Mouse (Mus musculus): ENCODE results near the gene Nr1i2. TPM values are rescaled to one million over a fixed set of nuclear protein-coding genes. Genes with fewer than 3 reads are reported as not detected.

Nr1i2 gene
- total and polyA plus RNA-seq, 3 experiments = not detected

GRCm38 (mm10) chr16:38288851-38289250 lies 5.8 kb downstream of the Nr1i2 start:
- Histone ChIP-seq H3K9ac (ENCODE audit: control insufficient read depth, low read depth, low read length, poor library complexity, severe bottlenecking) (no peak overlapping the region), H3K27ac (ENCODE audit: control insufficient read depth, low read depth, low read length) (no peak overlapping the region), H3K27me3 (ENCODE audit: control insufficient read depth in 1 of 2, insufficient read depth in 2 of 2, low read length in 2 of 2) (peaks cover 2 to 6% of the 10 kb centered on the region in 2 experiments; a peak in 3 of 4 replicates), H3K9me3 (replicated peaks; ENCODE audit: insufficient read depth, low read length) (no peaks in the 10 kb centered on the region), H3K4me3 (ENCODE audit: control insufficient read depth in 1 of 2, insufficient read depth in 1 of 2, low read depth in 2 of 2, low read length in 2 of 2) (no peak overlapping the region), H3K4me1 (ENCODE audit: control insufficient read depth in 1 of 2, insufficient read depth in 2 of 2, low read length in 2 of 2) (no peaks in the 10 kb centered on the region), H3K79me2 (ENCODE audit: control insufficient read depth, insufficient read depth, low read length, poor library complexity) (no peaks in the 10 kb centered on the region), H3K36me3 (ENCODE audit: control insufficient read depth in 1 of 2, insufficient read depth in 2 of 2, low read length in 2 of 2) (no peaks in the 10 kb centered on the region)
- DNase-seq (ENCODE audit: low read depth, low spot score) = no peak
- TF ChIP-seq KAT2A (conservative IDR thresholded peaks at IDR 0.05; ENCODE audit: low read depth, low read length) (no peak), MAFK (IDR thresholded peaks at IDR 0.05; ENCODE audit: borderline replicate concordance, low read depth, low read length) (no peak), USF2 (IDR thresholded peaks at IDR 0.05; ENCODE audit: borderline replicate concordance in 1 of 2, insufficient read depth in 1 of 2, low read depth in 1 of 2, low read length in 2 of 2) (no peak), USF1 (IDR thresholded peaks at IDR 0.05; ENCODE audit: low read depth, low read length) (no peak), ETS1 (IDR thresholded peaks at IDR 0.05; ENCODE audit: low read depth, low read length) (no peak), SIN3A (IDR thresholded peaks at IDR 0.05; ENCODE audit: low read length) (no peak), SMC3 (IDR thresholded peaks at IDR 0.05; ENCODE audit: low read depth, low read length) (no peak), EP300 (IDR thresholded peaks at IDR 0.05; ENCODE audit: low read depth in 1 of 2, low read length in 2 of 2) (no peak), MAX (IDR thresholded peaks at IDR 0.05; ENCODE audit: low read length) (no peak)

GRCm38 (mm10) chr16:38287762-38288161 lies 6.9 kb downstream of the Nr1i2 start:
- Histone ChIP-seq H3K4me3 (ENCODE audit: control insufficient read depth in 1 of 2, insufficient read depth in 1 of 2, low read depth in 2 of 2, low read length in 2 of 2) (no peak overlapping the region), H3K36me3 (ENCODE audit: control insufficient read depth in 1 of 2, insufficient read depth in 2 of 2, low read length in 2 of 2) (no peaks in the 10 kb centered on the region), H3K9me3 (replicated peaks; ENCODE audit: insufficient read depth, low read length) (no peaks in the 10 kb centered on the region), H3K79me2 (ENCODE audit: control insufficient read depth, insufficient read depth, low read length, poor library complexity) (no peaks in the 10 kb centered on the region), H3K27me3 (ENCODE audit: control insufficient read depth in 1 of 2, insufficient read depth in 2 of 2, low read length in 2 of 2) (peaks cover 2 to 3% of the 10 kb centered on the region in 2 experiments; a peak in 3 of 4 replicates), H3K4me1 (ENCODE audit: control insufficient read depth in 1 of 2, insufficient read depth in 2 of 2, low read length in 2 of 2) (no peaks in the 10 kb centered on the region), H3K27ac (ENCODE audit: control insufficient read depth, low read depth, low read length) (no peak overlapping the region), H3K9ac (ENCODE audit: control insufficient read depth, low read depth, low read length, poor library complexity, severe bottlenecking) (no peak overlapping the region)
- no peak for DNase-seq (ENCODE audit: low read depth, low spot score)
- TF ChIP-seq MAFK (IDR thresholded peaks at IDR 0.05; ENCODE audit: borderline replicate concordance, low read depth, low read length) (no peak), POLR2AphosphoS2 (IDR thresholded peaks at IDR 0.05; ENCODE audit: low read length) (no peak), GATA1 (IDR thresholded peaks at IDR 0.05; ENCODE audit: low read depth, low read length) (no peak), MAZ (IDR thresholded peaks at IDR 0.05; ENCODE audit: low read depth, low read length) (no peak), MAX (IDR thresholded peaks at IDR 0.05; ENCODE audit: low read length) (no peak), CHD2 (IDR thresholded peaks at IDR 0.05; ENCODE audit: low read length) (no peak), BHLHE40 (IDR thresholded peaks at IDR 0.05; ENCODE audit: borderline replicate concordance, low read depth, low read length) (no peak), JUND (IDR thresholded peaks at IDR 0.05; ENCODE audit: low read depth, low read length) (no peak), UBTF (IDR thresholded peaks at IDR 0.05; ENCODE audit: borderline replicate concordance, insufficient read depth, low read depth, low read length) (no peak), ELF1 (IDR thresholded peaks at IDR 0.05; ENCODE audit: low read depth, low read length) (no peak), USF1 (IDR thresholded peaks at IDR 0.05; ENCODE audit: low read depth, low read length) (no peak), CHD1 (IDR thresholded peaks at IDR 0.05; ENCODE audit: low read depth, low read length) (no peak), CTCF (IDR thresholded peaks at IDR 0.05 in 2 of 3, conservative IDR thresholded peaks at IDR 0.05 in 1 of 3; ENCODE audit: control insufficient read depth in 1 of 3, insufficient read depth in 1 of 3, low read depth in 2 of 3, low read length in 3 of 3, poor library complexity in 1 of 3, severe bottlenecking in 1 of 3) (no peak), POLR2A (IDR thresholded peaks at IDR 0.05; ENCODE audit: control insufficient read depth in 1 of 2, insufficient read depth in 1 of 2, low read depth in 1 of 2, low read length in 2 of 2, poor library complexity in 1 of 2) (no peak), HCFC1 (IDR thresholded peaks at IDR 0.05; ENCODE audit: low read depth, low read length) (no peak)

Measured in MEL (cell line).